Mouse (Mus musculus): ENCODE results near the gene Disc1. TPM values are rescaled to one million over a fixed set of nuclear protein-coding genes. Genes with fewer than 3 reads are reported as not detected.

Gene Disc1
- polyA plus RNA-seq, 1 experiment from 2014 or later = 1.2 TPM

DNA sequence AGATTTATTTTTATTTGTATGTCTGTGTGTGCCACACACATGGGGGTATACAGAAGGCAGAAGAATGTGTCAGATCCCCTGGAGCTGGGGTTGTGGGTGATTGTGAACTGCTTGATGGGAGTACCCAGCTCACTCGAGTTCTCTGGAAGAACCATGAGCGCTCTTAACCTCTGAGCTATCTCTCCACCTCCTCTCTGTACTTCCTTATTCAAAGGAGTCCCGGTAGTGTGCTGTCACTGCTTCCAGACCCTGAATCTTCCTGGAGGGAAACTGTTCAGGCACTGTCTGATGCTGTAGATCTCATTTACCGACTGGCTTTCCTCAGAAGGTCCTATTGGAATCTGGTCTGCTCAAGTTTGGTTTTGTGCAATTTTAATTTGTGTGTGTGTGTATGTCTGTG lies 186.8 kb downstream of the Disc1 start:
- no peak for ATAC-seq (replicated peaks)
- WGBS = 77% methylated on average over 4 of the region's 4 CpGs
- Histone ChIP-seq H3K27me3 (no peaks in the 10 kb centered on the region), H3K9me3 (no peaks in the 10 kb centered on the region), H3K4me3 (no peak overlapping the region), H3K4me1 (peaks cover 21% of the 10 kb centered on the region), H3K36me3 (no peaks in the 10 kb centered on the region), H3K4me2 (replicated peaks) (no peak overlapping the region), H3K9ac (replicated peaks) (no peak overlapping the region), H3K27ac (replicated peaks) (no peak overlapping the region)

GRCm38 (mm10) chr8:125242382-125242781 lies 188.4 kb downstream of the Disc1 start:
- H3K27me3 ChIP-seq = no peaks in the 10 kb centered on the region
- H3K4me2 ChIP-seq (replicated peaks) = no peak overlapping the region
- peaks cover 10% of the 10 kb centered on the region for H3K4me1 ChIP-seq
- no peak for ATAC-seq (replicated peaks)
- WGBS = 49% methylated on average over 10 of the region's 10 CpGs
- no peaks in the 10 kb centered on the region for H3K36me3 ChIP-seq
- no peak overlapping the region for H3K9ac ChIP-seq (replicated peaks)
- no peaks in the 10 kb centered on the region for H3K9me3 ChIP-seq
- H3K4me3 ChIP-seq = no peak overlapping the region
- no peak overlapping the region for H3K27ac ChIP-seq (replicated peaks)

DNA sequence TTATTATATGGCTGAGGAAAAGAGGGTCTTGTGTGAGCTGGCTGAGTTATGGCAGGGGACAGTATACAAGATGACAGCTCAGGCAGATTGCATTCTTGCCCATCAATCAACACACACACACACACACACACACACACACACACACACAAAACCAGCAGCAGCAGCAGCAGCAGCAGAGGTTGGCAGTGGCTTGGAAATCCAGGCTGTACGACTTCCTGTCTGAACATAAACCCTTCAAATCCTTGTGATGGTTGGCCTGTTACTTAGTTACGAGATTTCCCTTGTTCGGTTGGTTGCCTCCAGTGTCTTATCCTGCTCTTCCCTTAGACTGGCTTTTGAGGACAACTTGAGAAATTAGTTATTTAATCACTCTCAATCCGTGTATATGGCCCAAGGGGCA lies 188.9 kb downstream of the Disc1 start:
- WGBS = 57% methylated on average over 4 of the region's 4 CpGs
- no peak for ATAC-seq (replicated peaks)

GRCm38 (mm10) chr8:125246737-125247292 lies 192.8 kb downstream of the Disc1 start:
- WGBS = 51% methylated on average over 7 of the region's 7 CpGs
- Histone ChIP-seq H3K4me3 (no peak overlapping the region), H3K27ac (replicated peaks) (no peak overlapping the region), H3K9me3 (no peaks in the 10 kb centered on the region), H3K9ac (replicated peaks) (no peak overlapping the region), H3K36me3 (no peaks in the 10 kb centered on the region), H3K4me1 (peaks cover 10% of the 10 kb centered on the region), H3K4me2 (replicated peaks) (no peak overlapping the region), H3K27me3 (no peaks in the 10 kb centered on the region)
- ATAC-seq (replicated peaks) = no peak

More for the DNA sequence above, 188.9 kb downstream of the Disc1 start:
- no peak overlapping the region for H3K4me2 ChIP-seq (replicated peaks)
- no peaks in the 10 kb centered on the region for H3K27me3 ChIP-seq
- no peaks in the 10 kb centered on the region for H3K36me3 ChIP-seq
- H3K9me3 ChIP-seq = no peaks in the 10 kb centered on the region
- no peak overlapping the region for H3K4me3 ChIP-seq
- no peak overlapping the region for H3K27ac ChIP-seq (replicated peaks)
- no peak overlapping the region for H3K9ac ChIP-seq (replicated peaks)
- peaks cover 10% of the 10 kb centered on the region for H3K4me1 ChIP-seq

GRCm38 (mm10) chr8:125247349-125247748 lies 193.4 kb downstream of the Disc1 start:
- Histone ChIP-seq H3K36me3 (no peaks in the 10 kb centered on the region), H3K4me1 (peaks cover 5% of the 10 kb centered on the region), H3K4me2 (replicated peaks) (no peak overlapping the region), H3K4me3 (no peak overlapping the region), H3K9me3 (no peaks in the 10 kb centered on the region), H3K9ac (replicated peaks) (no peak overlapping the region), H3K27me3 (no peaks in the 10 kb centered on the region), H3K27ac (replicated peaks) (no peak overlapping the region)
- no peak for ATAC-seq (replicated peaks)
- 0% methylated on average over 1 of the region's 1 CpGs for WGBS

DNA sequence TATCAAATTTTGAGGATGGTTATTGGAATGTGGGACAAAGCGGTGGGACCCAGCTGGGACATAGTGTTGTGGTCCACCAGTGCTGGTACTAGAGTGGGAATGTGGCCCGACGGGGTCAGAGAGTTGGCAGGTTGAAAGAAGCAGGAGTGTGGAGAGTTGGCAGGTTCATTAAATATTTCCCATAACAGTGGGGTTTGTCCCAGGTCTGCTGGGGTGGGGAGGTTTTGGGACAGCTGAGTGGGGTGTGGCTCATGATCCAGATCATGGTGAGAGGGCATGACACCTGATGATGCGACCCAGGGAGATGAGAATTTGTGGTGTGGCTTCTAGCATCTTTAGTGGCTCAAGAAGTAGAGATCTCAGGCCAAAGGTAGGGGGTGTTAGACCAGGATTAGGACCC lies 199.0 kb downstream of the Disc1 start:
- 92% methylated on average over 4 of the region's 4 CpGs for WGBS
- peak overlapping the region; percentile 95 for H3K27ac ChIP-seq (replicated peaks)
- no peaks in the 10 kb centered on the region for H3K27me3 ChIP-seq

GRCm38 (mm10) chr8:125253505-125254180 lies 199.6 kb downstream of the Disc1 start:
- Histone ChIP-seq H3K9me3 (no peaks in the 10 kb centered on the region), H3K9ac (replicated peaks) (peak overlapping the region; percentile 63; the same call in 1 of the 2 replicates), H3K4me3 (peak overlapping the region; percentile 48), H3K4me1 (peaks cover 24% of the 10 kb centered on the region), H3K27ac (replicated peaks) (peak overlapping the region; percentile 95), H3K4me2 (replicated peaks) (peak overlapping the region; percentile 86), H3K27me3 (no peaks in the 10 kb centered on the region), H3K36me3 (no peaks in the 10 kb centered on the region)
- 22% methylated on average over 10 of the region's 10 CpGs for WGBS
- ATAC-seq (replicated peaks) = peak; percentile 53

More for the DNA sequence above, 199.0 kb downstream of the Disc1 start:
- no peak for ATAC-seq (replicated peaks)
- H3K9me3 ChIP-seq = no peaks in the 10 kb centered on the region
- no peak overlapping the region for H3K9ac ChIP-seq (replicated peaks)
- no peak overlapping the region for H3K4me2 ChIP-seq (replicated peaks)
- no peak overlapping the region for H3K4me3 ChIP-seq
- no peaks in the 10 kb centered on the region for H3K36me3 ChIP-seq
- peaks cover 24% of the 10 kb centered on the region for H3K4me1 ChIP-seq

GRCm38 (mm10) chr8:125254188-125255005 lies 200.4 kb downstream of the Disc1 start:
- WGBS = under 1% methylated on average over 23 of the region's 23 CpGs
- H3K9me3 ChIP-seq = no peaks in the 10 kb centered on the region
- peak overlapping the region; percentile 86 for H3K4me2 ChIP-seq (replicated peaks)
- peak overlapping the region; percentile 48 for H3K4me3 ChIP-seq
- peak; percentile 87 for ATAC-seq (replicated peaks)
- H3K9ac ChIP-seq (replicated peaks) = peak overlapping the region; percentile 63
- H3K36me3 ChIP-seq = no peaks in the 10 kb centered on the region
- H3K4me1 ChIP-seq = peaks cover 24% of the 10 kb centered on the region
- no peaks in the 10 kb centered on the region for H3K27me3 ChIP-seq
- peak overlapping the region; percentile 95 for H3K27ac ChIP-seq (replicated peaks)

DNA sequence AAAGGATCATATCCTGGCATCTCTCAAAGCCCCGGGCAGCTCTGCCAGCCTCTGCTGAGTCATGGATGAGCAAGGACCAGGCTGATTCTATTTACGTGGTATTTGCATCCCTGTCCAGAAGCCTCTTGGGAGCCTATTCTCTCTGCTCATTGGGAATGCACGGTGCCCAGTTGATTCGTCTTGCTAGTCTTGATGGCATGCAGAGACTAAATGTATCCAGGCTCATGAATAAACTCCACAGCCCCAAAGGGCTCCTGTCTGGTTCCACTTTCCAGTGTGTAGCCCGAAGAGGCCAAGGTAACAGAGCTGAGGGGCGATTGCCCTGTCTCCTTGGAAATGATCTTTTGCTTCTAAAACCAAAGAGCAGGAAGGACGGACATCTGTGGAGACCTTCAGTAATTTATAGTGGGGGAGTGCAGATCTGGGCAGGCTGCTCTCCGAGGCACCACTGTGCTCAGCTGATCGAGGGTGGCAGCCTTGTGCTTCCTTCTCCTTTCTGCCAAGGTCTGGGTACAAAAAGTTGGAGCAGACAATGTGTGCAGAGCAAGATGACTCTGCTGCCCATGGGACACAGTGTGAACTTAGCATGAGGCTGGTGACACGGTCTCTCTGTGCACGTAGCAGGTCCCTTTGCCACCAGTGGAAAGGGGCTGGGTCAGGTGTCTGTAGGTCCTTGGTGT lies 201.2 kb downstream of the Disc1 start:
- peak overlapping the region; percentile 86 for H3K4me2 ChIP-seq (replicated peaks)
- H3K27ac ChIP-seq (replicated peaks) = peak overlapping the region; percentile 95
- no peaks in the 10 kb centered on the region for H3K27me3 ChIP-seq
- no peaks in the 10 kb centered on the region for H3K36me3 ChIP-seq
- no peaks in the 10 kb centered on the region for H3K9me3 ChIP-seq
- H3K4me3 ChIP-seq = peak overlapping the region; percentile 48
- peak; percentile 24; the same call in 1 of the 2 replicates for ATAC-seq (replicated peaks)
- H3K9ac ChIP-seq (replicated peaks) = peak overlapping the region; percentile 63
- WGBS = 45% methylated on average over 11 of the region's 11 CpGs
- peaks cover 24% of the 10 kb centered on the region for H3K4me1 ChIP-seq

GRCm38 (mm10) chr8:125257660-125258059 lies 203.7 kb downstream of the Disc1 start:
- no peak overlapping the region for H3K27ac ChIP-seq (replicated peaks)
- H3K4me1 ChIP-seq = peaks cover 24% of the 10 kb centered on the region
- H3K9ac ChIP-seq (replicated peaks) = no peak overlapping the region
- H3K9me3 ChIP-seq = no peaks in the 10 kb centered on the region
- no peak overlapping the region for H3K4me2 ChIP-seq (replicated peaks)
- no peaks in the 10 kb centered on the region for H3K27me3 ChIP-seq
- 50% methylated on average over 2 of the region's 2 CpGs for WGBS
- no peaks in the 10 kb centered on the region for H3K36me3 ChIP-seq
- no peak for ATAC-seq (replicated peaks)
- H3K4me3 ChIP-seq = no peak overlapping the region

- Histone ChIP-seq H3K27ac (replicated peaks) (no peak overlapping the region), H3K4me3 (no peak overlapping the region), H3K9ac (replicated peaks) (no peak overlapping the region), H3K9me3 (no peaks in the 10 kb centered on the region), H3K4me1 (peaks cover 18% of the 10 kb centered on the region), H3K36me3 (no peaks in the 10 kb centered on the region), H3K27me3 (no peaks in the 10 kb centered on the region), H3K4me2 (replicated peaks) (no peak overlapping the region)
- no peak for ATAC-seq (replicated peaks)
- 88% methylated on average over 8 of the region's 8 CpGs for WGBS
Observed at GRCm38 (mm10) chr8:125258806-125259500, 205.0 kb downstream of the Disc1 start.
